Mouse (Mus musculus) bone marrow, adult 2 months (tissue): ENCODE data around the gene Mcrip1.

Experiments used
- CTCF ChIP-seq: fragments of 200-500 bp; IDR thresholded peaks from 2 replicates; pipeline ENCODE4 v1.5.1; 2011; ENCODE audit warnings: low read length, control low read depth; ENCODE audit not compliant: control insufficient read depth, insufficient read depth
- POLR2A ChIP-seq: fragments of 200-500 bp; IDR thresholded peaks from 2 replicates; pipeline ENCODE4 v1.6.1; 2011; ENCODE audit warnings: low read depth, mild to moderate bottlenecking, control low read depth, low read length, borderline replicate concordance; ENCODE audit not compliant: control insufficient read depth

DNA sequence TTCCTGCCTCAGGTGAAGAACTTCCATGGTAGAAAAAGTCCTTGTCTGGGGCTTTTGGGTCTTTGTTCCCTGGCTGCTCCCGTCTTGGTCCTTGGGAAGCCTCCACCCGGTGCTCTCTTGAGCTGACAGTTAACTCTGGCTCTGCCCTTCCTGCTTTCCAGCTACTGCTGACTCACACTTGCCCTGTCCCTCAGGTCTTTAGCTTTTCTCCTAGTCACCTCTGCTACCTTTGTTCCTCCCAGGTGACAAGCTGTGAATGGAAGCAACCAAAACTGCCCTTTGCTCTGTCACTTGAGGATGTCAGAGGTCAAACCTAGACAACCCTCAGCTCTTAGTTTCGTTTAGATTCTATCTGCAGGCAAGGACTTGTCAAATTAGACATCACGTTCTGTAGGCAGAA lies 39.6 kb downstream of the Mcrip1 start:
- no peak for TF ChIP-seq CTCF
- no peak for TF ChIP-seq POLR2A
